Mouse (Mus musculus) CD4-positive, CD25-positive, alpha-beta regulatory T cell, adult 2 months (primary cell): ENCODE data around the gene Itpkb.

Source experiments
- DNase-seq: peaks from one replicate; pipeline ENCODE4 v3.0.0-alpha.2; 2012; ENCODE audit warnings: low read depth, low spot score

The Itpkb gene

GRCm38 (mm10) chr1:180313517-180314440, 16.5 kb upstream of the Itpkb start:
- DNase-seq = peak; percentile 72

GRCm38 (mm10) chr1:180314641-180315040, 15.6 kb upstream of the Itpkb start:
- peak; percentile 58 for DNase-seq

- DNase-seq = no peak
Observed at GRCm38 (mm10) chr1:180315127-180315526, 15.2 kb upstream of the Itpkb start.

GRCm38 (mm10) chr1:180317450-180317849, 12.8 kb upstream of the Itpkb start:
- DNase-seq = no peak

GRCm38 (mm10) chr1:180318407-180318806, 11.9 kb upstream of the Itpkb start:
- peak; percentile 39 for DNase-seq

- no peak for DNase-seq
Observed at GRCm38 (mm10) chr1:180319895-180320294, 10.4 kb upstream of the Itpkb start.

GRCm38 (mm10) chr1:180322896-180323295, 7.4 kb upstream of the Itpkb start:
- no peak for DNase-seq

- no peak for DNase-seq
Observed at GRCm38 (mm10) chr1:180323491-180323890, 6.8 kb upstream of the Itpkb start.

- DNase-seq = no peak
Observed at GRCm38 (mm10) chr1:180324271-180324670, 6.0 kb upstream of the Itpkb start.

- peak; percentile 74 for DNase-seq
Observed at GRCm38 (mm10) chr1:180328794-180329665, 1.3 kb upstream of the Itpkb start.

- no peak for DNase-seq
Observed at GRCm38 (mm10) chr1:180329706-180330105, 579 bp upstream of the Itpkb start.

- DNase-seq = peak; percentile 62
Observed at GRCm38 (mm10) chr1:180330707-180331545, 641 bp downstream of the Itpkb start.

GRCm38 (mm10) chr1:180331546-180332075, 1.3 kb downstream of the Itpkb start:
- peak; percentile 53 for DNase-seq

- DNase-seq = peak; percentile 70
Observed at GRCm38 (mm10) chr1:180332076-180332927, 2.0 kb downstream of the Itpkb start.

- DNase-seq = no peak
Observed at GRCm38 (mm10) chr1:180332928-180333440, 2.7 kb downstream of the Itpkb start.

GRCm38 (mm10) chr1:180333588-180333987, 3.3 kb downstream of the Itpkb start:
- DNase-seq = no peak

- DNase-seq = peak; percentile 75
Observed at GRCm38 (mm10) chr1:180334541-180334940, 4.3 kb downstream of the Itpkb start.

- DNase-seq = peak; percentile 80
Observed at GRCm38 (mm10) chr1:180335513-180336375, 5.5 kb downstream of the Itpkb start.

GRCm38 (mm10) chr1:180338358-180338757, 8.1 kb downstream of the Itpkb start:
- DNase-seq = peak; percentile 68
